Mouse (Mus musculus) adrenal gland (tissue): Measurements from ENCODE around the gene Adamts6.

Source experiments
- intact Hi-C: fragments of 180-260 bp; cut with DNase I; formaldehyde crosslinking; loops from one replicate; pipeline ENCODE4 v1.15.1; 2025

The Adamts6 gene

DNA sequence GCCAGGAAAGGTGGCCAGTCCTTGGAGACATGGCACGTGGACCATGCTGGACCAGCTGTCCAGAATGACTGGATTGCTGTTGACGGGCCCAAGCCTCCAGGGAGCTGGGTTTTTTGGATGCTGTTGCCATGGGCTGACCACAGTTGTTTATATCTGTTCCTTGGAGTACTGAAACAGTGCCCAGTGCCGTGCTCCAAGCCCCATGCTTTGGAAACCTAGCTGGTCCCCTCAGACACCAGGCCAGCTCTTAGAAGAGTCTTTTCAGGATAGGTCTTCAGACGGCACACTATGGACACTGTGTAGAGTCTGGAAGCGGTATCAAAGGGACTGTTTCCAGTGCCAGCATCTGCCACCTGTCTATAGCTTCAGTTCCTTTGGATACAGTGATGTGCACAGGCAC is 223.1 kb downstream of the Adamts6 start:
- intact Hi-C loops = no loop called here

DNA sequence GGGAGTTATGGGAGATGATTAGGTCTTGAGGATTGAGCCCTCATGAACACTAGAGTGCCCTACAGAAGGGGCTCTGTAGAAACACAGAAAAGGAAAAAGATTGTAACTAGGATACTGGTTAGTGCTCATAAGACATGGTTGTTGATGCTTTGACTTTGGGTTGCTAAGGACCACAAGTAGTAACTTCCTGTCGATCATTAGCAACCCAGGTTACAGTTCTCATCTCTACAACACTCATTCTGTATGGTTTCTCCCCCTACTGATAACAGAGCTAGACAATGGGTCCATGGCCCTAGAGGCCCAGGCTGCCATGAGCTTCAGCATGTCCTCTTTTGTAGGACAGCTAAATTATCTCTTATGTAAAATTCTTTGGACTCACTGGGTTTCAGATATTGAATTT is 227.4 kb downstream of the Adamts6 start:
- intact Hi-C loops = no loop called here

DNA sequence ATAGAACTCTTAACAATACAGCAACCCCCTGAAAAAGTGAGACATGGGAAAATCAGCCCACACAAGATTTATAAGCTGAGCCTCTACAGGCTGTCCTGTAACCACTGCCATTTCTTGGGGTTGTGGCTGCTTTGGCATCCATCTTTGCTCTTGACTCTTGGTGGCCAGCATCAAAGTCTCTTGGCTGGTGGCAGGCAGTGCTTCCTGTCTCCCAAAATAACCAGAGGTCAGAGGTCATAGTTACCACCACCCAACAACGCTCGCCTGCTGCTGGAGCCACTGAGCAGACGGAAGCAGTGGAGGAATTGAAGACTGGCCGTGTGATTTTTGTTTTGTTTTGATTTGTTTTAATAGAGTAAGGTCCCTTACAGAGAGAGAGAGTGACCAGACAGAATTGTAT is 228.5 kb downstream of the Adamts6 start:
- intact Hi-C loops = no loop called here

- intact Hi-C loops = no loop called here
Observed at GRCm38 (mm10) chr13:104516766-104517364, 229.2 kb downstream of the Adamts6 start.

DNA sequence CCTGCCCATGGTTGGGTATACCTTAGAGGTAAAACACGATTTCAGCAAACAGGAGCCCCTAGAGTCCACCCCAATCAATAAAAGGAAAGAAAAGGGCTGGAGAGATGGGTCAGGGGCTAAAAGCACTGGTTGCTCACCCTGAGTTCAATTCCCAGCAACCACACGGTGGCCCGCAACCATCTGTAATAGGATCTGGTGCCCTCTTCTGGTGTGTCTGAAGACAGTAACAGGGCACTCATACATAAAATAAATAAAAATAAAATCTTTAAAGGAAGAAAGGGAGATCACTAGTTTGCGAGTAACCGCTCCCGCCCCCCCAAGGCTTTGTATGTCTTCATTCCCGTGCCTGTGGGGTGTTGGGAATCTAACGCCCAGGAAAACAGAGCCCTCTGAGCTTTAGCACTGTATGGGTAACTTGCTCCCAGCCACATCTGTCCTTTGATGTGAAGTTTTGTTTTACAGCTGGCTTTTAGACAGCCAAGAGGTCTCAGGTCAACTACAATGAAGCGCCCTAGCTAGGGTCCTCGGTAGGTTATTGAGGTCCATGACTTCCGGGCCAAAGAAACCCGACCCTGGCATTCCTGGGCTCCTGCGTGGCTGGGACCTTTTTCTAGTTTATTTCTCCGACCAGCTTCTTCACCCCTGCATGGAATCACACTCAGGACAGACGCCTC is 230.1 kb downstream of the Adamts6 start:
- intact Hi-C loops = no loop called here

DNA sequence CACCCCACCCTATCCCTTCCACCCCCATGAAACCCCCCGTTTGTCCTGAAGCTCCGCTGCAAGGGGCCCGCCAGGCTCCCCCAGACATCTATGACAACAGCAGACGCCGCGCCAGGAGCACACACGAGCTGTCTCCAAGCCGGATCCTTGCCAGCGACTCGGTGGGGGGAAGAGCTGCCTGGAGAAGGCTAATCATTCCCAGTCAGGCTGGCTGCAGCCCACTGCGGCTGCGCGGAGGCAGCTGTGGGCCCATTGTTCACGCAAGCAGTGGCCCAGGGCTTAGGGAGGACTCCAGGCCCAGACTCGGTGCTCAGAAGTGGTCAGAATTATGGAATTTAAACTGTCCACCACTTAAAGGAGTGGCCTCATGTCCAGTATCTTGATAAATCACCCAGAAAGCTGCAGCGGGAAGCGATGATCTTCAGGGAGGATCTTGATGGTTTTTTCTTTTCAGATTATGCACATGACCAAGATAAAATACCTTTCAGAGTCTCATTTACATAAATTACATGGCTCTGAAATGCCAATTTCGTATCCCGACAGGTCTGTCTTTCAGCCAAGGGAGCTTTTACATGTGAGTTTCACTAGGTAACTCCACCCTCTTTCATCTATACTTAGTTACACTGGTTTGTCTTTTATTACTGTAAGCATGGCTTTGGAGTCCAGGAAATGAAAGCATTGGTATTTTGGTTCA is 230.8 kb downstream of the Adamts6 start:
- intact Hi-C loops = no loop called here

DNA sequence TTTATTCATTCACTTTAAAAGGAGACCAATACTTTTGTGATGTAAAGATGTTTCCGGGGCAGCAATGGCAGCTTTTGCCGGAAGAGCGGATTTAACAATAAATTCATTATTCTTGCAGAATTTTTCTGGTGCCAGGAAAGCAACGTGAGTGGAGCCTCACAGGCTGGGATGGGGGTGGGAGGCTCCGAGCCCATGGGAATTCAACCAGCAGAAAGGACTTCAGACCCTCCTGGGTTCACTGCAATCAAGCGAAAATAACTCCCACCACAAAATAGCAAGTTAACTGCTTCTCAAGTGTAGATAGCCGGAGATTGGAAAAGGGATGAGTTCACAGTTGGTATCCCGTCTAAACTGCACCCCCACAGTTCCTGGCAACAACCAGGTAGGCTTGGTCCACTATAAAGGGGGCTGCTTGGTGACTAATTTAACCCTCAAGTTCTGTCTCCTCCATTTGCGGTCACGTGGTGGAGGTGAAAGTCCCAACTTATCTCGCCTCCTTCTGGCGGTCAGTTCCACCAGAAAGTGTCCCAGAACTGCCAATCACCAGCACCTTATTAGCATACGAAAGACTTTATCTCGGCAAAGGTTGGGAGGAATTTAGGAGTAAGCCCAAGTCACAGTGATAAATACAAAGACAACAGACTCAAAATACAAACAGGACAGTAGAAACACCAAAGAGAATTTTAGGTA is 231.5 kb downstream of the Adamts6 start:
- intact Hi-C loops = no loop called here

- intact Hi-C loops = no loop called here
Observed at GRCm38 (mm10) chr13:104519981-104520380, 232.3 kb downstream of the Adamts6 start.

DNA sequence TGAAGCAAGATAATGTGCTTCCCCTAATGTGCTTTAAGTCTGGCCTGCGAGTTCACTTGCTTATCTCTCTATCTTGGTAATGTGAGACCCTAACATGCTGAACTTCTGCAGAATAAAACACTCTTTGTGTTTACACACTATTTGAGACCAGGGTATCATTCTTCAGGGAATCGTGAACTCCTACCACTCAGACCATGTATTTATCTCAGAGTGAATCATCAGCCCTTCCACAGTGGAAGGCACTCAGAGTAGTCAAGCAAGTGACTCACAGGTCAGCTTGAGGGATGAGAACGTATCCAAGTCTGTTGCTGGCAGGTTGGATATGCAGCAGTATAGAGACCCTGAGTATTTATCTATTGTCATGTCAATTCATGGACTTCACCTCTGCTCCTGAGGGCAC is 232.8 kb downstream of the Adamts6 start:
- intact Hi-C loops = no loop called here

DNA sequence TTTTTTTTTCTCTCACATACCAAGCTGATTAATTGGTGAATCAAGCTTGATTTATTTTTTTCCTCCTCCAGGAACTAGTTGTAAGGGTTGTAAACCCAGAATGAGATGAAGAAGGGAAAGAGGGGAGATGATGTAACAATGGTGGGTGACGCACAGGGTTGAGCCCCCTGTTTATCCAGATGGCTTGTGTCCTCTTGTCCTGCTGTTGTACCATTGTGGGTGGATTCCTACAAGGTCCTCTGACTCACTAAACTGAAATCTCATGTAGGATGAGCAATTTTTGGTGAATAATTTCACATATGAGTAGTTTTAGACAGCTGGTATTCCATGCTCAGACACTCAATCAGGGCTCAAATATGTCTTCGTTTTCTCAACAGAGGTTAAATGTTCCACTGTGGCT is 233.9 kb downstream of the Adamts6 start:
- intact Hi-C loops = no loop called here

GRCm38 (mm10) chr13:104525656-104526055 is 238.0 kb downstream of the Adamts6 start:
- intact Hi-C loops = no loop called here

DNA sequence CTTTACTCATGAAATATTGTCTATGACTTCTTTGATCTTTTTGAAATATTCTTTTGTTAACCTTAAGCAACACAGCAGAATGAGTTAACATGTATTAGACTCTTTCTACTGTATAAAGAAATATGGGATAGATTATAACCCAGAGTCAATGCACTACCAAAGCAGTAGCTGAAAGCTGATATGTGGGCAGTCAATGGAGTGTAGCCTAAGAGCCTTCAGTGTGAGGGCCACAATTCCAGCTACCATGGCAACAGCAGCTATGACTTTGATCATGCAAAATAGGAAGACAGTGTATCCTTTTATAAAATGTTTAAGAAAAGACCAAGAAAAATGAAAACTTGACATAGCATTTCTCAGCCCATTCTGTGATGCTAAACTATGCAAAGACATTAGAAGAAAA is 241.6 kb downstream of the Adamts6 start:
- intact Hi-C loops = no loop called here

GRCm38 (mm10) chr13:104531841-104532240 is 244.2 kb downstream of the Adamts6 start:
- intact Hi-C loops = no loop called here

- intact Hi-C loops = no loop called here
Observed at GRCm38 (mm10) chr13:104532723-104533122, 245.1 kb downstream of the Adamts6 start.

DNA sequence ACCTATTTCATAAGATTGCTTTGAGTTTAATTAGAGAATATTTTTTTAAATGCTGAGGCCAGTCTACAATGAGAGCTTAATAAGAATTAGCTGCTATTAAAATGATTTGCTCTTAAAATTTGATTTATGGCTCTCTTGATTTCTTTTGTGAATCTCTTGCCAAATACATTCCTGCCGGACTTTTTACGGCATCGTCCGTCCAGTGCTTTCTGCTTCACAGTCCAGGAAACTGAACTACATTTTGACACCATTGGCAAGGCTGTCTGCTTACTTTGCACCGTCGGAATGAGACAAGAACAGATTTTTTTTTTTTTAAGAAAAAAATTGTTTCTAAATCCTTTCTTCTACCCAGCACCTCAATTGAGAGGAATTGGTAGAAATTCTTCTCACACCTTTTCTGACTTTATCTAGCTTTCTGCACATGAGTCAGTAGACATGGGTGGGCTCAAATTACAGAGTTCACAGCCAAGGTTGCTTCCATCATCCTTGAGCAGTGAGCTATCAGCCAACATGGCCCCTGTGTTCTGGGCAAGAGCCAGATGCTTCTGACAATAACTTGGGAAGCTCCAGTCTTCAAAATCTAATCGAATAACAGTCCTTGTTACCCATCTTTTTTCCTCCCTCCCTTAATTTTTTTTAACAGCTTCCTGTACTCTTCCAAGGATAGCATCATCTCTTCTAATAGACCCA is 246.3 kb downstream of the Adamts6 start:
- intact Hi-C loops = no loop called here

DNA sequence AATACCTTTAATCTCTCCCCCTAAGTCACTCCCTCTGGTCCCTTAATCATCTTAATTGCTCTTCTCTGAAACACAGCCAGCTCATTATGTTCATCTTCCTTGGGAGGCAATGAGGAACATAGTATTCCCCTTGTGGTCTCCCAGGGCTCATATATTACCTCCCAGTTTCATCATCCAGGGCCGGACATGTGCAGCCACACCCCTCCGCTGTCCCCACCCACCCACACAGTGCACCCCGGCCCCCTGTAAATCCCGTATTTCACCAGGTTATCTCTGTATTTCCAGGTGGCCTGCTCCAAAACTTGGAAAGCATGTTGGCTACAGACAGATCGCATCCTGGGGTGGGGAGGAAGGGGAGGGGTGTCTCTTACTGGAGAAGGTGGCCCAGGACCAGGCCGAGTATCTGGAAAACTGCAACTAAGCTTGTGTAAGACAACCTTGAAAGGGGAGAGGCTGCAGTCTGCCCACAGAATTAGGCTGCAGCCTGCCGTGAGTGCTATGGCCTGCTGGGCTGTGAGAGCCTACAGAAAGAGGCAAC is 253.3 kb downstream of the Adamts6 start:
- intact Hi-C loops = no loop called here

DNA sequence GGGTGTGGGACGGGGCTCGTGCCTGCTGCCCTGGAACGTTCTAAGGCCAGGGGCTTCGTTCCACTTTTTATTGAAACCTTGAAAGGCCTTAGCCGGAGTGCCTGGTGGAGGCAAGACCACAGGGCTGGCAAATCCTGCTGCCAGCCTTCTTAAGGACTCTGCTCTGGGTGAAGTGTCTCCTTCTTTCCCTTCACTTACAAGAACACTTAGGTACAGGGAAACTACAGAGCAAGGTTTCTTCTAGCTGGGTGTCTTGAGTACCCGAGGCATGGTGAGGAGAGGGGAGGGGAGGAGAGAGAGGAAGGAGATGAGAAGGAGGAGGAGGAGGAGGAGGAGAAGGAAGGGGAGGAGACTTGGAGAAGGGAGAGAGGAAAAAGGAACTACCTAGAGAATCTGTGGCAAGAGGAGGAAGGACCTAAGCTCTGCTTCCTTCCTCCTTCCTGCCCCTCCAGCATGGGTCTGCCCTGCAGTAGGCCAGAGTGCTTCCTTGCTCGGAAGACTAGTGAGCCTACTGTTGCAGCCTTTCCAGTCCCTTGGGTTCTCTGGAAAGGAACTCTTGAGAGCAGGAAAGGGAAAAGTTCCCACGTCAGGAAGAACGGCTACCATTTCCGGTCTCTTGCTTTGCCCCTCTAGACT is 254.6 kb downstream of the Adamts6 start:
- intact Hi-C loops = no loop called here

DNA sequence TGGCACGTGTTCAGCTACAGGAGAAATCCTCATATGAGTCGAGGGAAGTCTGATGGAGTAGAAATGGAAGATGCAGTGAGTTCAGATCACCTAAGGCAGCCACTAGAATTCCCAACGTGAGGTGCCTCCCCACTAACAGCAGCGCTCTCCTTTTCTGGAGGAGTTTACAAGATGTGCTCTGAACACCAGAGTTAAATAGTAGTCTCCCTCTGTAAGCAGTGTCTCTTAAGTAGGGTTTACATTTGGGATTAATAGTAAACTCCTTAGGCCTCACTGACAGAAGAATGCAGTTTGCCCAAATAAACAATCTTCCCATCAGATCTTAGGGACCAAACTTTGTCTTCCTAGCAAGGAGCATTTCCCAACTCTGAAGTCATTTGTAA is 255.1 kb downstream of the Adamts6 start:
- intact Hi-C loops = no loop called here
